Mouse (Mus musculus) midbrain, postnatal 0 days (tissue): ENCODE measurements around the gene Srf. TPM values are rescaled to one million over a fixed set of nuclear protein-coding genes. Genes with fewer than 3 reads are reported as not detected.

Experiments
- ATAC-seq: fragments of 200-750 bp; cut with Nextera tagmentation; 2 replicates; pipeline ENCODE4 v1.8.0; 2017; ENCODE audit warnings: moderate number of reproducible peaks, mild to moderate bottlenecking, moderate TSS enrichment, moderate library complexity; ENCODE audit not compliant: low FRiP score
- DNase-seq: peaks from one replicate; pipeline ENCODE4 v3.0.0-alpha.2; 2015; ENCODE audit warnings: low spot score
- H3K27ac ChIP-seq: fragments of 300-500 bp; sonication (generic); 2 replicates; pipeline ENCODE4 v1.5.1; 2014; ENCODE audit warnings: low read depth, mild to moderate bottlenecking, low read length, mixed read lengths
- H3K27me3 ChIP-seq: fragments of 300-500 bp; sonication (generic); 2 replicates; pipeline ENCODE4 v1.6.1; 2014; ENCODE audit warnings: low read length, control low read depth, mixed read lengths; ENCODE audit not compliant: insufficient read depth
- H3K36me3 ChIP-seq: fragments of 300-500 bp; sonication (generic); 2 replicates; pipeline ENCODE4 v1.6.1; 2014; ENCODE audit warnings: low read length, control low read depth, mixed read lengths; ENCODE audit not compliant: insufficient read depth
- H3K4me1 ChIP-seq: fragments of 300-500 bp; sonication (generic); 2 replicates; pipeline ENCODE4 v1.6.1; 2014; ENCODE audit warnings: mild to moderate bottlenecking, control low read depth, antibody characterized with exemption, low read length, mixed read lengths; ENCODE audit not compliant: insufficient read depth
- H3K4me2 ChIP-seq: fragments of 300-500 bp; sonication (generic); 2 replicates; pipeline ENCODE4 v1.6.1; 2014; ENCODE audit warnings: low read depth, mild to moderate bottlenecking, low read length, mixed read lengths; ENCODE audit not compliant: poor library complexity, severe bottlenecking
- H3K4me3 ChIP-seq: fragments of 300-500 bp; sonication (generic); 2 replicates; pipeline ENCODE4 v1.5.1; 2014; ENCODE audit warnings: low read depth, mild to moderate bottlenecking, low read length, moderate library complexity
- H3K9ac ChIP-seq: fragments of 300-500 bp; sonication (generic); replicated peaks from 2 replicates; pipeline ENCODE4 v1.6.1; 2014; ENCODE audit warnings: mild to moderate bottlenecking, low read length, moderate library complexity, mixed read lengths; ENCODE audit not compliant: poor library complexity, severe bottlenecking
- H3K9me3 ChIP-seq: fragments of 300-500 bp; sonication (generic); 2 replicates; pipeline ENCODE4 v1.6.1; 2016; ENCODE audit warnings: low read length, control low read depth
- CTCF ChIP-seq: IDR thresholded peaks from 2 replicates; pipeline ENCODE4 v1.5.1; 2016; ENCODE audit warnings: antibody characterized with exemption, mild to moderate bottlenecking
- WGBS: fragments of 180-500 bp; shearing (Covaris S2); extraction: QIAGEN DNeasy Blood & Tissue Kit; methylation state at CpG from one replicate; pipeline ENCODE4 v1.1.7; 2014; 5-methylcytosine and 5-hydroxymethylcytosine counted together
- polyA plus RNA-seq: library from polyadenylated mRNA; unstranded; fragments of >200 nt; fragmentation: Nextera tagmentation; extraction: Ambion mirVana; gene quantifications from 2 replicates; pipeline ENCODE4 v1.2.1, GENCODE M21; 2015
- total RNA-seq: library from RNA; depleted of rRNA; stranded (reverse); fragments of >200 nt; gene quantifications from 2 replicates; pipeline ENCODE4 v1.2.3, GENCODE M21; 2014

Gene Srf
- total and polyA plus RNA-seq, 2 experiments from 2014 or later: 3.3 to 69.0 TPM

GRCm38 (mm10) chr17:46521963-46522668 lies 33.9 kb downstream of the Srf start:
- no peak for ATAC-seq
- Histone ChIP-seq H3K27ac (no peak overlapping the region), H3K9me3 (no peaks in the 10 kb centered on the region), H3K27me3 (no peaks in the 10 kb centered on the region), H3K36me3 (peaks cover 49% of the 10 kb centered on the region), H3K9ac (no peak overlapping the region), H3K4me2 (no peak overlapping the region), H3K4me1 (no peaks in the 10 kb centered on the region), H3K4me3 (no peak overlapping the region)
- peak; percentile 26 for DNase-seq
- 30% methylated on average over 24 of the region's 24 CpGs for WGBS
- TF ChIP-seq CTCF: no peak; the same call in 1 of the 2 replicates

GRCm38 (mm10) chr17:46521174-46521573 lies 34.8 kb downstream of the Srf start:
- 0 out of 2 replicates have a peak overlapping the region, but pooled peaks have one; percentile 29 for H3K9ac ChIP-seq
- TF ChIP-seq CTCF: no peak
- peaks cover 44% of the 10 kb centered on the region for H3K36me3 ChIP-seq
- H3K4me3 ChIP-seq: no peak overlapping the region
- WGBS: 73% methylated on average over 9 of the region's 9 CpGs
- H3K27me3 ChIP-seq: no peaks in the 10 kb centered on the region
- no peak overlapping the region for H3K27ac ChIP-seq
- H3K9me3 ChIP-seq: no peaks in the 10 kb centered on the region
- DNase-seq: no peak
- no peak overlapping the region for H3K4me2 ChIP-seq
- ATAC-seq: no peak
- no peaks in the 10 kb centered on the region for H3K4me1 ChIP-seq

- Histone ChIP-seq H3K27ac (no peak overlapping the region), H3K9me3 (no peaks in the 10 kb centered on the region), H3K9ac (no peak overlapping the region), H3K36me3 (peaks cover 40% of the 10 kb centered on the region), H3K4me2 (no peak overlapping the region), H3K4me3 (no peak overlapping the region), H3K27me3 (no peaks in the 10 kb centered on the region), H3K4me1 (no peaks in the 10 kb centered on the region)
- no peak for ATAC-seq
- no peak for TF ChIP-seq CTCF
- peak; percentile 14 for DNase-seq
- 48% methylated on average over 25 of the region's 25 CpGs for WGBS
Measured at GRCm38 (mm10) chr17:46520385-46520979, 35.5 kb downstream of the Srf start.

GRCm38 (mm10) chr17:46519971-46520370 lies 36.0 kb downstream of the Srf start:
- Histone ChIP-seq H3K9ac (no peak overlapping the region), H3K9me3 (no peaks in the 10 kb centered on the region), H3K4me3 (no peak overlapping the region), H3K4me1 (no peaks in the 10 kb centered on the region), H3K4me2 (no peak overlapping the region), H3K36me3 (peaks cover 37% of the 10 kb centered on the region), H3K27me3 (no peaks in the 10 kb centered on the region), H3K27ac (no peak overlapping the region)
- WGBS: 65% methylated on average over 10 of the region's 10 CpGs
- DNase-seq (no peak), ATAC-seq (0 out of 2 replicates have a peak, but pooled peaks have one; percentile 21)
- no peak for TF ChIP-seq CTCF

GRCm38 (mm10) chr17:46513329-46513728 lies 42.6 kb downstream of the Srf start:
- no peak for ATAC-seq
- WGBS: 55% methylated on average over 2 of the region's 2 CpGs
- no peak for TF ChIP-seq CTCF

GRCm38 (mm10) chr17:46511059-46511710 lies 44.8 kb downstream of the Srf start:
- H3K9me3 ChIP-seq: no peaks in the 10 kb centered on the region
- peak; percentile 67 for TF ChIP-seq CTCF
- H3K4me1 ChIP-seq: no peaks in the 10 kb centered on the region
- no peaks in the 10 kb centered on the region for H3K27me3 ChIP-seq
- ATAC-seq (0 out of 2 replicates have a peak, but pooled peaks have one; percentile 21), DNase-seq (peak; percentile 42)
- no peak overlapping the region for H3K27ac ChIP-seq
- no peak overlapping the region for H3K4me2 ChIP-seq
- no peak overlapping the region for H3K4me3 ChIP-seq
- H3K9ac ChIP-seq: no peak overlapping the region
- H3K36me3 ChIP-seq: peaks cover 34% of the 10 kb centered on the region
- 47% methylated on average over 11 of the region's 11 CpGs for WGBS

More at GRCm38 (mm10) chr17:46513329-46513728, 42.6 kb downstream of the Srf start:
- H3K9me3 ChIP-seq: no peaks in the 10 kb centered on the region
- H3K4me2 ChIP-seq: no peak overlapping the region
- H3K4me1 ChIP-seq: no peaks in the 10 kb centered on the region
- no peak overlapping the region for H3K27ac ChIP-seq
- H3K36me3 ChIP-seq: peaks cover 29% of the 10 kb centered on the region
- no peaks in the 10 kb centered on the region for H3K27me3 ChIP-seq
- no peak overlapping the region for H3K9ac ChIP-seq
- H3K4me3 ChIP-seq: no peak overlapping the region
- peak; percentile 8 for DNase-seq
